Mouse (Mus musculus) neutrophil, adult 5-6 weeks (primary cell): ENCODE data around the gene Usp38. TPM values are rescaled to one million over a fixed set of nuclear protein-coding genes. Genes with fewer than 3 reads are reported as not detected.
"Not testable (repeated sequence)": the region's sequence is repeated elsewhere in the genome, so short reads cannot be mapped to it uniquely, and the experiment has no call there.

Source experiments
- ATAC-seq: fragments of 151-379, 151-347 bp; 2 replicates; pipeline ENCODE4 v1.8.0; 2017; ENCODE audit warnings: mild to moderate bottlenecking, moderate TSS enrichment; ENCODE audit not compliant: insufficient number of reproducible peaks, poor library complexity, low FRiP score, severe bottlenecking; ENCODE audit errors: extremely low read depth
- total RNA-seq: library from RNA; stranded (forward); fragments of 200-1000 nt; gene quantifications from 2 replicates; pipeline ENCODE4 v1.2.3, GENCODE M21; 2017

Gene Usp38
- 54.6 and 55.4 TPM in 2 replicates for total RNA-seq

DNA sequence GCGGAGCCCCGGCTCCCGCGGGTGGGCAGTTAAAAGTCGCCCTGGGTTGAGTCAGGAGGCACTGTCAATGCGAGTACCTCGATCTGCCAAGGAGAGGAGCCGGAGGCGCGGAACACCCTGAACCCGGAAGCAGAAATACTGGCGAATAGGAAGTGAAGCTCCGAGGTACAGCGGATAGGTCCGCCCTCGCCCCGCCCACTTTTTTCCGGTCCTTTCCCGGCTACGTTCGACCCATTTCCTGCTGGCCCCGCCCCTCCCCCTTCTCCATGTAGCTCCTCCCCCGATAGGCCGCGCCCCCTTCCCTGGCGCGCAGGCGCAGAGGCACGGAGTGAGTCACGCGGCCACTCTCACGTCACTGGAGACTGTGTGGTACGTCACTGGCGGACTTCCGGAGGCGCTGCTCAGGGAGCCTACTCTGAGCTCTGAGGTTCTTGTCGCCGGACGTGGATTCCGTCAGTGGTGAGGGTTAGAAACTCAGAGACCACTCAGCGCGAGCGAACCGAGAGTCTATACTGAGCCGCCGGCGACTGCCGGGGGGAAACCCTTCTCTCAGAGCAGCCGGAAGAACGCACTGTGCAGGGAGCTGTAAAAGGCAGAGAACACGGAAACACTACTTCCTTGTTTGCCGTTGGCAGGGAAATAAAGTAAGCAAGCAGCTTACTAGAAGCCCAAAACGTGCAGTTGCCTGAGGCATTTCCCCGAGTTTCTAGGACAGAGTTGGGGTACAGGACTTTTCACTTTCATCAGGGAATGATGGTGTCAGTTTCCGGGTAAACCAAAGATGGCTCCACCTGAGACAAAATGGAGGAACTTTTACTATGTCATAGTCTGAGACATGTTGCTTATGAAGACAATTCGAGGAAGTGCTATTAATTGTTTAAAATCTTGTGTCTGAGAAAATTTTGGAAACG is at the start of gene Usp38:
TSS of gene Usp38 (minus strand) at position 140 of the 911 bp plus-strand sequence.
- ATAC-seq, result peak; percentile 86

DNA sequence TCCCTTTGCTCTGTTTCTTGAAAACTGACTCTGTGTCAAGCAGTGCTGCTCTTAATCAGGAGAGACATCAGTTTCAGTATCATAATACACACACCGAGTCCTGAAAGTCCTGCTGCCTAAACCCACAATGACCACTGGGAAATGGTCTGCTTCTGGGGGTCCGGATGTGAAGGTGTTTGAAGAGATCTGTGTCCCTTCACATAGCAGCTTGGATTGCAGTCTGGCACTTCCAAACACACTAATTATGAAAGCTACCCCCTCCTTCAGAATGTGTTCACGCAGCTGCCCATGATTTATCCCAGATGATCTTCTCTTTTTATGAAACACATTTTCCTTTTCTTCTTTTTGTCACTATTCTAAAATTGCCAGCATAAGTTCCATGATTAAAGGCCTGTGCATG is 47.8 kb upstream of the Usp38 start:
- no peak for ATAC-seq

DNA sequence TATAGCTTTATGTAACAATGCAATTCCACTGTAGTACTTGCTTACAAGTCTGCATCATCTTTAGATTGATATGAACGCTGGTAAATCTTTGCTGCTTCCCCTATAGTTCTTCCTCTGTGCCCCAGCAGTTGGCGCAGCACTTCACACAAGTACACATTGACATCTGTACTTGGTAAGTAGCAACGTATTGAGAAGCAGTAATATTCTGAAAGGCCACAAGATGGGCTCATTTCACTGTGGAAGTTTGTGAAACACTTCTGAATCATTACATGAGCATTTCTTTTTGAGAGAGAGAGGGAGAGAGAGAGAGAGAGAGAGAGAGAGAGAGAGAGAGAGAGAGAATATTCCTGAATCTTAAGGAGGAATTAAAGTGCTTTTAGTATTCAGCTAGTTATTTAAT is 47.2 kb upstream of the Usp38 start:
- ATAC-seq, result peak; percentile 44; the same call in 1 of the 2 replicates

DNA sequence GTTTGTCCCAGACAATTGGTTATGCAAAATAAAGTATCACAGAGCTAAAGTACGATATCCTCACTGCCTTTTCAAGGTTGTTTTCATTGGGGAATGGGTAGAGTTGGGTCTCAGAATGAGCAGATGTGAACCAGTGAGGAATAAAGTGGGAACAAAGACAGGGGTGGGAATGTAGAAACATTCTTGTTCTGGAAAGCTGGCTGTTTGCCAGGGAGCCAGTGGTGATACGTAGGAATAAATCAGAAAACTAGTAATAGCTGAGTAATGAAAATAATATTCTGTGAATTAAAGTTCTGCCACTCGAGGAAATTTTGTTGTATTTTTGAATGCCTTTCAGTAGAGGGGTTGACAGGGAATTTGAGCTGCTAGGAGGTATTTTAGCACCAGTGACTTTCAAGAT is 29.5 kb upstream of the Usp38 start:
- ATAC-seq, result no peak

DNA sequence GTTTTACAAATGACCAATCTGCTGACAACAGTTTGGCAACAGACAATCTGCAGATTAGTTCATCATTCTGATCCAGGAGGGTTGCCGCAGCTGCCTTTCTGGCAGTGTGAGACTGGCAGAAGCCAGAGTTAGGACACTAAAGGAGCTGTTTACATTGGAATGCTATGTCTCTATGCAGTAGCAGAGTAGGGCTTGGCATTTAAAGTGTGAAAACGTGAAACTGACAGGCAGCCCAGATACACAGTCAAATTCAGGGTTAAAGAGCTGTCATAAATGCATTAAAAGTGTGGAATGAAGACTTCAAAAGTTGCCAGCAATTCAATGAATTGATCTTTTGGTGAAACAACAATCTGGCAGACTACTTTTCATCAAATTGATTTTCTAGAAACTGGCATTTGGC is 13.3 kb upstream of the Usp38 start:
- no peak for ATAC-seq

DNA sequence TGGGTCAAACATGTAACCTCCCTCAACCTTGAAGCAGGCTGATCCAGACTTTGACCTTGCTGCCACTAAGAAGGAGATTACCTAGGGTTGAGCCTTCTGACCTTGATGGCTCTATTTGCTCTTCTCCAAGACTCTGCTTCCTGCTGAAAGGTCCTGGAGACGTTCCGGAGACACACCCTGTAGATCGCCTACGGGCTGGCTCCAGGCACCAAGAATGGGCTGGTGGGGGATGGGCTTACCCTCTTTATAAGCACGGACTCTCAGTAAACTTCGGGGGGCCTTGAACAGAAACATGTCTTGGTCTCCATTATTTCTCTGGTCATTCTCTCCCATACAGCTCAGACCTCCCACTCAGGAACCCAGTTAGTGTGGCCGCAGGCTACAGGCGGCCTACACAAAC is 2.8 kb upstream of the Usp38 start:
- not testable (repeated sequence) for ATAC-seq

DNA sequence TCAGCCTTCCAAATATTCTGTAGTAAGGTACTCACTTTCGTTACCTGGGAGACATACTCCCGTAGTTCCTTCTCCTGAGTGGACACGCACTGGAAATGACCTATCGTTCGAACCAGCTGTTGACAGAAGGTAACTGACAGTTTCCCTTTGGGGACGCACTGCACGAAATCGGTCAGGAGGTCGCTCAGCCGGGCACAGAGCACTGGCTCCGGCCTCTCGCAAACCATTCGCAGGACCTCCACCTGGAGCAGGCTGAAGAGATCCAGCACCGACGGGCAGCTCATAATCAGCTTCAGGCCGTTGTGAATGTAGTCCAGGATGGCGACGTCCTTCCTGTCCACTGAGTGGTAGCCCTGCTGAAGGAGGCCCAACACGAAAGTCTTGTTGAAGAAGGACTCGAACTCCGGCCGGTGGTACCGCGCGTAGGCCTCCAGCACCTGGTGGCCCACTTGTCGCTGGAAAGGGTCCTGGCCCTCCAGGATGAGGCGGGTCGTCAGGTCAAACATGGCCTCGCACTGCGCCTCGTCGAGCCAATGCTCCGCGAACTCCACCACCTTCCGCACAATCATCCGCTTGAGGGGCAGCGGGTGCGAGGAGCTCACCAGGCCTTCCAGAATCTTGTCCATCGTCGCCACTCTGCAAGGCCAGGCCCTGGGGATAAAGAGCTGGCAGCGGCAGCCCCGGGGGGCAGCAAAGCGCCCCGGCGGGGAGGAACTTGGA is 757 bp downstream of the Usp38 start:
- ATAC-seq, result no peak

DNA sequence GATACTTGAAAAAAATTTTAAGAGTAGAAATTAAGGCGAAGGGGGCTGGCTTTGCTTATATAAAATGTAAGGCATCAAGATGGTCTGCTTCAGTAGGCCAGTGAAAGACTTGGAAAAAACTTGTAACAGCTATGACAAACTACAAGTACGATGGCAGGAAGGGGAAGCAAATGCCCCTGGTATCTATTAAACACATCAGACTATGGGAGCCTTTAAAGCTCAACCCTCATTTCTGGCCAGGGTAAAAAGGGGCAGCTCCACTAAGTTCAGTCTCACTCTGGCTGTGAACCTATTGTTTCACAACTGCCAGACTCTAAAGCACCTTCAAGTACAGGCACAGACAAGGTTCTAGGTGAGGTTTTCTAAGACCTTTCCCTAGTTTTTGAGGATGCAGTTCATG is 2.0 kb downstream of the Usp38 start:
- ATAC-seq, result no peak

DNA sequence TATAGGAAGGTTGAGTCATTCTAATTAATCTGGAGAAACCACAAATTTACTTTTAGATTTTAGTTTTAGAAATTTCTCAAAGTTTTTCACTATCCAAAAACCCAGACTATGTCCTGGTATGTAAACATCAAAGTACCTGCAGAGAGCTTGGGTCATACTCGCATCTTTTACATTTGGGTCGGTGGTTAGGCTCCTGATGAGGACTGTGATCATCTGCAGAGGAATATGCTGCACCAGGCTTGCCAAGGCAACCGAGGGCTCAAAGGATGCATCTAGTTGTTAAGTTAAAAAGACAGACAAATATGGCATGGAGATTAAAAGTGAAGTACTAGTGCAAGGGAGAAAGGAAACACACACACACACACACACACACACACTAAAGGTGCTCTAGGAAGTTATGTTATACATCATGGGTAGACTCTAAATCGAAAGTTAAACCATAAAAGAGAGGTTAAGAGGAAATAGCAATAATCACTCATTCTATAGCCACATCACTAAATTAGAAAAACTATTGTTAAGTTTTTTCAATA is 2.6 kb downstream of the Usp38 start:
- no peak for ATAC-seq

DNA sequence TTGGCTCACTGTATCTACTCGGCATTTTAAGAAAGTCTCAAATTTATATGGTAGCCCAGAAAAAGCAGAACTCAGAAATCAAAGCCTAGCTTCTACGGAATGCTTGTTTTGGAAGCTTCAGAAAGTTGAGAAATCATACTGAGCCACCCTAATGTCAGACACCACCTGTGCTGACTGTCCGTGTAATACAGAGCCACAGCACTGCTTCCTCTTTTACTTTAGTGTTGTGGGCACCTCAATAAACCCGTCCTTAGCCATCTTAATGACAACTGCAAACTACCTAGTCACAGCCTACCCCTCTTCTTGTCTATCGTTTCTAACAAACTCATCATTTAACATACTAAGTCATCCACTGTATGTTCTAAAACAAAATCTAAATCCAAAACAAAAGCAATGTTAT is 4.3 kb downstream of the Usp38 start:
- ATAC-seq, result peak; percentile 42

DNA sequence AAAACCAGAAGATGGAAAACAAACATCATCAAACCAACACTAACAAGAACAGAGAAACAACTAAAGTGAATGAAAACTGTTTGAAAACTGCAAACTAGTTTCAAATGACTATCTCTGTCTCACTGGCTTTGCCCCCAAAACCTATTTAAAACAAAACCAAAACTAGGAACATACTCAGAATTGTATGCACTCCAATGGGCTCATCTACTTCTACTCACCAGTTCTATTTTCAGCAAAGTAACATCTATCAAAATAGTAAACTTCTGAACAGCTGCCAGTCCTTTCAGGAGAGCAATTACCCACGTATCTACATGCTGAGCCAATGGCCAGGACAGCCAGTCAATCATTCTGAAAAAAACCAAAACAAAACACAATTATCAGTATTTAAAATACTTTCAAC is 9.6 kb downstream of the Usp38 start:
- ATAC-seq, result no peak

DNA sequence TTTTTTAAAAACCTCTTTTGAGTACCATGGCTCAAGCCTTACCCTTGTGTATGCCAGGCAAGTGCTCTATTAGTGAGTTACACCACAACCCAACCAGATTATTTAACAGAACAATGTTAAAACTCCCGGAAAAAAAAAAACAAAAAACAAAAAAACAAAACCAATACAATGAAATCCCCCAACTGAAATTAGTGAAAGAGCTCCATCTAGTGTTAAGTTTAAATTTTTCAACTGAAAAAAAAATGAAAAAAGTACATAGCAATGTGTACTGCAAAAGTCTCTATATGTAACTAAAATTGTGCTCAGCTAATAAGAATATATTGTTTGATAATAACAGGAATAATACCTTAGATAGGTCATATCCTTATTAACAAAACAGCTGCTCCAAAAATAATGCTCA is 18.1 kb downstream of the Usp38 start:
- no peak for ATAC-seq

DNA sequence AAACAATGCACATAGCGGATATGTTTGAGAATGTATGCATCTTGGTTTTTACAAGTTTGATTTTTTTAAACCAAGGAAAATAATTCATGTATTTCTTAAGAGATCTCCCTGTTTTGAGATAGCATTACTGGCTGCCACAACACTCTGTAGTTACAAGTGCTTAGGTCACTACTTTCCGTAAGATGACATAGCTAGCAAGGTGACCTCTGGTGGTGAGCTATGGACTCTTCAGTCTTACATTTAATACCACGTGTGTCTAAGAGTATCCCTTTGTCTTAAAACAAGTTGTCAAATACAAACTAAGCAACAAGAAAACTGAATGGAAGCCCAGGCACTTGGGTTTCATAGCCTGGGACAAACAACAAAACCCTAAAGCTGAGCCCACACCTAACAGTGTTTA is 22.8 kb downstream of the Usp38 start:
- ATAC-seq, result peak; percentile 60; the same call in 1 of the 2 replicates

DNA sequence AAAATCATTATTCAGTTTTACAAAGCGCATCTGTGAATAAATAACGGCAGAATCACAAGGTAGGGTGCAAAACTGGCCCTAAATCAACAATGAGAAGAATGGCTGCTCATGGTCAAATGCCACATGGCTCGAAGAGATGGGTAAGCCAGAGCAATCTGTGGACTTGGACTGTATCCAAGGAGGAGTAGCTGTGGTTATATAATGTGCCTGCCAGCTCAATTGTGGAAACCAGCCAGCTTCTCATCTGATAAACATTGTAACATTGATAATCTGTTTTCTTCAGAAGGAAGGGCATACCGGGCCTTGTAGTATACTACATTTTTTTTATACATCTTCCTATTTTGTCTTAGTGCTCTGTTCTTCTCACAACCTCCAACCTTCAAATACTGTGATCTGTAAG is 31.9 kb downstream of the Usp38 start:
- ATAC-seq, result no peak

DNA sequence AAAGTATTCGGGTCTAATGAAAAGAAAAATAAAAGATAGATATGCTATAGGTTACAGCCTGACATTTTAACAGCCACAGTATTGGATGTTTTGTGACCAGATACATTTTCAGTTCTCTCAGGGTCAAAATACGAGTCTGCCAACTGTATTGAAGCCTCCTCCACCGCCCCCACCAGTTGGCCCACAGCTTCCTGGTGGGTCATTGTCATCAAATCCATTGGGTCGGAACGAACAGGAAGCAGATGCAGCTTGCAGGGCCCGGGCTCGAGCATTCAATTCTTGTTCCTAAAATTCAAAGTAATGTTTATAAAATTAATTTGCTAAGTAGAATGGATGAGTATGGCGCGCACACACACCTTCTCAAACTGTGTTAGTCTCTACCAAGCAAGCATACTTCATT is 33.0 kb downstream of the Usp38 start:
- ATAC-seq, result peak; percentile 93

DNA sequence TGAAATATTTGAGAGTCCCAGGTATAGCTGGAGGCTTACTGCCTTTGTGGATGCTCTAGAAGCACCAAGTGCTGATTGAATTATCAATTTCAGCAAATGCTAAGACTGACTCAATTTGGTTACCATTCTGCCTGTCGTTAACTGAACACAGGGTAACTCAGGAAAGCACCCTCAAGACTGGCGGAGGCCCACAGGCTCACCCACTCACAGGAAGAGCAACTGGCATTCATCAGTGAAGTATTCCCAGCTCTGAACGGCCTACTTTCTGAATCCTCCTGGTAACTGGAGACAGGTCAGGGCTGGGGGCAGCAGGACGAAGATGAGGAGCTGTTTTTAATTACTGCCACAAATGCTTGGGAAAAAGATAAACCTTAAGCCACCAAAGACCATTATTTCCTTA is 34.7 kb downstream of the Usp38 start:
- ATAC-seq, result no peak

DNA sequence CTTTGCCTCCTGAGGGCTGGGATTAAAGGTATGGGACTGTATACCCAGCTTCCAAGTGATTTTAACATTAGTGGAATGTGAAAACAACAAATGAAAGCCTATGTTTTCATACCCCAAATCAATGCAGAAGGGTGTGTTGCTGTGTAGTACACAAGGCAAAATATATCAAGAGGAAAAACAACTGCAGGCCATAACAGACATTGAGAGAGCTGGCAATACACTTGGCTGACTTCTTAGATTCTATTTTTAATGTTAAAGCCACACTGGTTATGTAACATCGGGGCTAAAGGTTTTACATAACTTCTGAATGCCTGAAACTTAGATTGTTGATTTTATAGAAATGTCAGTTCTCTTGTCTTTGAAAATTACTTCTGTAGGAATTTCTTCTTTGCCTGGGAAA is 37.5 kb downstream of the Usp38 start:
- ATAC-seq, result no peak

DNA sequence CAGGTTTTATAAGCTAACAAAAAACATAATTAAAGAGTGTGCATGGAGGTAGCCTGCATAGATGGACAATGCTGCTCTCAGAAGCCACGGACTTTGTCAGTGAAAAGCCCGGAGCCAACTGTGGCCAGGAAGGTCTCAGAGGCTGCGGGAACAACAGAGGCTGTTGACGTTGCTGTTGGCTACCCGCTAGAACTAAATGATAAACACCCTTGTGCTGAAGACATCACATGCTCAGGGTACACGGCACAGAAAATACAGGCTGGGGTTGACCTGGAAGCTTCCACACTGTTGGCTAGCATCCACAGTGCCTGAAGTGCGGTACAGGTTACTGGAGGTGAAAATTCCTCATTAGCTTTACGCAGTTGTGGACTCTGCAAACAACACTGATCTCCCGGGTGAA is 43.6 kb downstream of the Usp38 start:
- no peak for ATAC-seq

DNA sequence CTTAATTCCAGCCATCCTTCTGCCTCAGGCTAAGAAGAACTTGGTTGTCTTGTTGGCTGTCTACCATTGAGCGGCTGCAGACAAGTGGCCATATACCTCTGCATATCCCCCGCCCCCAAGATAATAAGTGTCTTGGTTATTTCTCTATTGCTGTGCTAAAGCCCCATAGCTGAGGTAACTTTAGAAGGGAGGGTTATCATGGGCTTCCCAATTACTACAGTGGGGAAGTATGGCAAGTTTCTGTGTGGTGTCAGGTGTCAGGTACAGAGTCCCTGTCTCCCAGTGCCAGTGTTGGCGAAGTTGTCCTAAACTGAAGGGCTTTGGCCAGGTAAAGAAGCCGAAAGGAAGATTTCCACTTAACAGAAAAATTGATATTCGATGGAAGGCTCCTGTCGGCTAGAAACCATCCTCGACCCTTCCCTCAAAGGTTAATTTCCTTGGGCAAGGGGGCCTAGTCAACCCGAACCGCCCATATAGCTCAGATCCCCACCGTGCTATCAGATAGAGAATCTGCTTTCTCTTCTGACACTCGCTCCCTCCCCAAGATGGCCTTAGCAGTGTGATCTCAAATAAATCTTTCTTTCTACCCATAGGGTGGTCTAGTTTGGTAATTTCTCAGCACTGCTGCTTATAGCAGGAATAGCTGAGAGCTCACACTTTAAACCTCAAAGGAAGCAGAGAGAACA is 44.6 kb downstream of the Usp38 start:
- ATAC-seq, result no peak
